Comparison of ENCODE assay signal across 8 mouse cellular contexts in the genomic region with DNA sequence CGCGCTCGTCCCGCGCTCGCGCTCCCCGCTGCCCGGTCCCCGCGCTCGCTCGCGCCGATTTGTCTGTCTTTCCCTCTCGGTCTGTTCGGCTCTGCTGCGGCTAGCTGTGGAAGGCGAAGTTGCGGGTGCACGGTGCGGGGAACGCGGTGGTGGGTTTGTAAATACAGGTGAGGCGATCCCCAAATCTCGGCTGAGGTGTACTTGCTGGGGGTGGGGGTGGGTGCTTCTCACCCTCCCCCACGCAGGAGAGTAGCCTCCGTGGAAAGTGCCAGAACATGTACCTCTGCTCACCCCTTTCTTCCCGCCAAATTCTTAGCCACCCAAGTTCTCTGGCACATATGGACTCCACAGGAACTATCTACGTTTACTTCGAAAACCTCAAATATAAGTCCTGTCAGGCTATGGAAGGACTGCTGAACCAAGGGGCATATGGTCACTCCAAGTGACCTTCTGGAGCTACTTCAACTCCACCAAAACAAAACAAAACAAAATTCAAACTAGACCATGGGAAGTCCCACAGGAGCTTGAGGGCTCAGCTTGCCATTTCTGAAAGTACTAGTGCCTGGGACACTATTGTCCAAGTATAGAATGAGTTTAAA. TPM values are rescaled to one million over a fixed set of nuclear protein-coding genes. Genes with fewer than 3 reads are reported as not detected.
DNase-seq lines count a peak whose midpoint lies in the region; ATAC-seq lines count a peak whose summit lies in the region.

TSS of gene 5730522E02Rik (minus strand) at position 182 of the 599 bp plus-strand sequence.

- no peaks in the 10 kb centered on the region for H3K27me3 ChIP-seq in hindbrain, embryonic 13.5 days

- H3K9ac ChIP-seq in hindbrain, embryonic 13.5 days: peak within 1 kb of the TSS; percentile 90

- peak within 1 kb of the TSS; percentile 58 for H3K4me3 ChIP-seq in hindbrain, embryonic 13.5 days
- peak within 1 kb of the TSS; percentile 43 for H3K4me3 ChIP-seq in macrophage (ENCODE audit: inconsistent target)

- peak; percentile 39 for DNase-seq in embryo, embryonic 11 days
- no peak for DNase-seq in embryo, embryonic 10 days (ENCODE audit: low spot score)
- peak; percentile 4 for DNase-seq in retina, postnatal 7 days (ENCODE audit: low read depth, low spot score)
- no peak for DNase-seq in retina, embryonic 14.5 days (ENCODE audit: low spot score)
- no peak for DNase-seq in right cerebral cortex, postnatal 10 days (ENCODE audit: low spot score in 2 of 2)
- no peak for DNase-seq in right cerebral cortex, postnatal 25 days

- peak; percentile 77; the same call in 1 of the 2 replicates for ATAC-seq in hindbrain, embryonic 13.5 days (ENCODE audit: low FRiP score)

- H3K79me2 ChIP-seq in macrophage (ENCODE audit: inconsistent target): no peaks in the 10 kb centered on the region

- H3K27ac ChIP-seq in hindbrain, embryonic 13.5 days: peak within 1 kb of the TSS; percentile 98
- H3K27ac ChIP-seq in macrophage: no peak within 1 kb of the TSS

- WGBS in hindbrain, embryonic 13.5 days: 2% methylated on average over 31 of the region's 31 CpGs
- WGBS in macrophage (ENCODE audit: missing documents): under 1% methylated on average over 31 of the region's 31 CpGs

- no peaks in the 10 kb centered on the region for H3K9me3 ChIP-seq in hindbrain, embryonic 13.5 days

- peak within 1 kb of the TSS; percentile 71 for H3K4me2 ChIP-seq in hindbrain, embryonic 13.5 days

- H3K36me3 ChIP-seq in hindbrain, embryonic 13.5 days: no peaks in the 10 kb centered on the region
- H3K36me3 ChIP-seq in macrophage (ENCODE audit: inconsistent target): no peaks in the 10 kb centered on the region

- H3K4me1 ChIP-seq in hindbrain, embryonic 13.5 days (replicated peaks): peaks cover 8% of the 10 kb centered on the region

RNA-seq across cellular contexts. Expression of gene 5730522E02Rik, which starts in this region (rescaled TPM):
- polyA plus RNA-seq in hindbrain, embryonic 13.5 days (2015; fragmentation: Nextera tagmentation; extraction: Ambion mirVana): 14.9 and 15.7 TPM in 2 replicates
- total RNA-seq in macrophage (2018; cell fraction: chromatin; rRNA removed): not detected
- total RNA-seq in macrophage (2018; cell fraction: cytosol; rRNA removed): not detected
- not detected for total RNA-seq in macrophage (2018; cell fraction: nucleus; rRNA removed)
- polyA plus RNA-seq in macrophage (2018): not detected in 3 replicates

Comparison
In these comparisons a context has a peak if more than half of its experiments do, and no peak if none do; other contexts are left out.
1. RNA of gene 5730522E02Rik (polyA plus RNA-seq): 14.9 to 15.7 TPM in hindbrain, embryonic 13.5 days; not detected in macrophage; every median in the first group is over 10 times any median in the second.
2. DNase-seq: peak in embryo, embryonic 11 days (single experiment) and retina, postnatal 7 days (single experiment); none in embryo, embryonic 10 days (single experiment), retina, embryonic 14.5 days (single experiment), right cerebral cortex, postnatal 10 days (0 of 2) and right cerebral cortex, postnatal 25 days (single experiment).